Mouse (Mus musculus) MEL (cell line): Measurements from ENCODE around the gene Def8. TPM values are rescaled to one million over a fixed set of nuclear protein-coding genes. Genes with fewer than 3 reads are reported as not detected.

Experiments
- DNase-seq: peaks from one replicate; pipeline ENCODE4 v3.0.0; 2011; ENCODE audit warnings: low read depth, low spot score
- H3K27ac ChIP-seq: 2 replicates; pipeline ENCODE4 v1.5.1; 2012; ENCODE audit warnings: low read depth, mild to moderate bottlenecking, control low read depth, low read length, moderate library complexity; ENCODE audit not compliant: control insufficient read depth
- H3K27me3 ChIP-seq, 2 experiments: fragments of 150-350 bp in 1 of 2; sonication (generic) in 1 of 2; 2 replicates each; pipeline ENCODE4 v1.6.1; 2012; ENCODE audit warnings: low read length in 2 of 2, mild to moderate bottlenecking in 2 of 2, improper control_type of control experiment in 1 of 2, moderate library complexity in 1 of 2; ENCODE audit not compliant: insufficient read depth in 2 of 2, control insufficient read depth in 1 of 2
- H3K36me3 ChIP-seq, 2 experiments: 2 replicates each; pipeline ENCODE4 v1.6.1; 2012 to 2014; ENCODE audit warnings: low read length in 2 of 2, improper control_type of control experiment in 1 of 2, inconsistent platforms in 1 of 2, mild to moderate bottlenecking in 1 of 2; ENCODE audit not compliant: insufficient read depth in 2 of 2, control insufficient read depth in 1 of 2
- H3K4me1 ChIP-seq, 2 experiments: fragments of 150-350 bp in 1 of 2; sonication (generic) in 1 of 2; 2 replicates each; pipeline ENCODE4 v1.6.1; 2012; ENCODE audit warnings: low read length in 2 of 2, improper control_type of control experiment in 1 of 2, mild to moderate bottlenecking in 1 of 2; ENCODE audit not compliant: insufficient read depth in 2 of 2, control insufficient read depth in 1 of 2
- H3K4me3 ChIP-seq, 2 experiments: fragments of 150-350 bp in 1 of 2; sonication (generic) in 1 of 2; 2 replicates each; pipeline ENCODE4 v1.5.1; 2012; ENCODE audit warnings: low read depth in 2 of 2, low read length in 2 of 2, mild to moderate bottlenecking in 2 of 2, moderate library complexity in 2 of 2, control low read depth in 1 of 2, improper control_type of control experiment in 1 of 2; ENCODE audit not compliant: control insufficient read depth in 1 of 2, insufficient read depth in 1 of 2
- H3K79me2 ChIP-seq: 2 replicates; pipeline ENCODE4 v1.6.1; 2012; ENCODE audit warnings: mild to moderate bottlenecking, low read length, moderate library complexity; ENCODE audit not compliant: control insufficient read depth, poor library complexity, insufficient read depth
- H3K9ac ChIP-seq: 2 replicates; pipeline ENCODE4 v1.6.1; 2012; ENCODE audit warnings: low read depth, mild to moderate bottlenecking, control low read depth, low read length, moderate library complexity; ENCODE audit not compliant: control insufficient read depth, poor library complexity, severe bottlenecking
- H3K9me3 ChIP-seq: fragments of 150-350 bp; sonication (generic); replicated peaks from 2 replicates; pipeline ENCODE4 v1.6.1; 2012; ENCODE audit warnings: mild to moderate bottlenecking, low read length, improper control_type of control experiment, moderate library complexity; ENCODE audit not compliant: insufficient read depth
- BHLHE40 ChIP-seq: IDR thresholded peaks from 2 replicates; pipeline ENCODE4 v1.6.1; 2012; ENCODE audit warnings: low read depth, mild to moderate bottlenecking, inconsistent platforms, low read length, improper control_type of control experiment, borderline replicate concordance
- CHD2 ChIP-seq: IDR thresholded peaks from 2 replicates; pipeline ENCODE4 v1.6.1; 2011; ENCODE audit warnings: low read length, improper control_type of control experiment
- CTCF ChIP-seq, 3 experiments: IDR thresholded peaks in 2 of 3; conservative IDR thresholded peaks in 1 of 3; 2 replicates each; pipeline ENCODE4 v1.5.1; 2011 to 2012; ENCODE audit warnings: low read length in 3 of 3, low read depth in 2 of 3, mild to moderate bottlenecking in 2 of 3, improper control_type of control experiment in 1 of 3, inconsistent platforms in 1 of 3, mixed read lengths in 1 of 3, moderate library complexity in 1 of 3; ENCODE audit not compliant: control insufficient read depth in 1 of 3, insufficient read depth in 1 of 3, poor library complexity in 1 of 3, severe bottlenecking in 1 of 3
- ETS1 ChIP-seq: IDR thresholded peaks from 2 replicates; pipeline ENCODE4 v1.6.1; 2012; ENCODE audit warnings: low read depth, mild to moderate bottlenecking, inconsistent platforms, low read length, improper control_type of control experiment, moderate library complexity
- JUND ChIP-seq: IDR thresholded peaks from 2 replicates; pipeline ENCODE4 v1.6.1; 2011; ENCODE audit warnings: low read depth, mild to moderate bottlenecking, improper control_type of control experiment, low read length
- KAT2A ChIP-seq: conservative IDR thresholded peaks from 2 replicates; pipeline ENCODE4 v1.6.1; 2012; ENCODE audit warnings: low read depth, low read length, improper control_type of control experiment, inconsistent platforms
- MAZ ChIP-seq: IDR thresholded peaks from 2 replicates; pipeline ENCODE4 v1.6.1; 2012; ENCODE audit warnings: low read depth, mild to moderate bottlenecking, inconsistent platforms, low read length, improper control_type of control experiment
- MXI1 ChIP-seq: IDR thresholded peaks from 2 replicates; pipeline ENCODE4 v1.6.1; 2011; ENCODE audit warnings: mild to moderate bottlenecking, low read depth, low read length, improper control_type of control experiment
- MYC ChIP-seq: IDR thresholded peaks from 2 replicates; pipeline ENCODE4 v1.6.1; 2011; ENCODE audit warnings: low read depth, mild to moderate bottlenecking, low read length, improper control_type of control experiment, moderate library complexity
- NRF1 ChIP-seq: IDR thresholded peaks from 2 replicates; pipeline ENCODE4 v1.6.1; 2014; ENCODE audit warnings: low read depth, mild to moderate bottlenecking, inconsistent platforms, low read length, improper control_type of control experiment, moderate library complexity; ENCODE audit not compliant: poor library complexity, insufficient read depth, severe bottlenecking
- POLR2A ChIP-seq, 2 experiments: IDR thresholded peaks; 2 replicates each; pipeline ENCODE4 v1.6.1; 2011 to 2012; ENCODE audit warnings: low read length in 2 of 2, mild to moderate bottlenecking in 2 of 2, control low read depth in 1 of 2, improper control_type of control experiment in 1 of 2, low read depth in 1 of 2, moderate library complexity in 1 of 2; ENCODE audit not compliant: control insufficient read depth in 1 of 2, insufficient read depth in 1 of 2, poor library complexity in 1 of 2
- RAD21 ChIP-seq: IDR thresholded peaks from 2 replicates; pipeline ENCODE4 v1.6.1; 2011; ENCODE audit warnings: mild to moderate bottlenecking, low read depth, low read length, improper control_type of control experiment
- RCOR1 ChIP-seq: IDR thresholded peaks from 2 replicates; pipeline ENCODE4 v1.6.1; 2012; ENCODE audit warnings: low read depth, mild to moderate bottlenecking, inconsistent platforms, low read length, improper control_type of control experiment
- SMC3 ChIP-seq: IDR thresholded peaks from 2 replicates; pipeline ENCODE4 v1.6.1; 2011; ENCODE audit warnings: low read depth, low read length, improper control_type of control experiment
- ZKSCAN1 ChIP-seq: IDR thresholded peaks from 2 replicates; pipeline ENCODE4 v1.6.1; 2012; ENCODE audit warnings: low read depth, mild to moderate bottlenecking, inconsistent platforms, low read length, improper control_type of control experiment, moderate library complexity
- ZMIZ1 ChIP-seq: IDR thresholded peaks from 2 replicates; pipeline ENCODE4 v1.6.1; 2012; ENCODE audit warnings: low read depth, mild to moderate bottlenecking, inconsistent platforms, low read length, improper control_type of control experiment, moderate library complexity
- polyA plus RNA-seq, 2 experiments: library from polyadenylated mRNA; stranded (reverse) in 1 of 2; unstranded in 1 of 2; fragments of >175 nt in 1 of 2; fragments of >200 nt in 1 of 2; gene quantifications; 2 replicates each; pipeline versions ENCODE4 v1.2.1 to v1.2.4; 2012; ENCODE audit warnings: low replicate concordance in 2 of 2, low read depth in 1 of 2; ENCODE audit not compliant: insufficient read length in 2 of 2, insufficient read depth in 1 of 2, missing spikeins in 1 of 2
- total RNA-seq: library from RNA; depleted of rRNA; stranded (reverse); fragments of 300-350 nt; gene quantifications from 2 replicates; pipeline ENCODE4 v1.2.3, GENCODE M21; 2012

The Def8 gene
- total and polyA plus RNA-seq, 3 experiments, result 26.0 to 34.0 TPM; not detected in 1

DNA sequence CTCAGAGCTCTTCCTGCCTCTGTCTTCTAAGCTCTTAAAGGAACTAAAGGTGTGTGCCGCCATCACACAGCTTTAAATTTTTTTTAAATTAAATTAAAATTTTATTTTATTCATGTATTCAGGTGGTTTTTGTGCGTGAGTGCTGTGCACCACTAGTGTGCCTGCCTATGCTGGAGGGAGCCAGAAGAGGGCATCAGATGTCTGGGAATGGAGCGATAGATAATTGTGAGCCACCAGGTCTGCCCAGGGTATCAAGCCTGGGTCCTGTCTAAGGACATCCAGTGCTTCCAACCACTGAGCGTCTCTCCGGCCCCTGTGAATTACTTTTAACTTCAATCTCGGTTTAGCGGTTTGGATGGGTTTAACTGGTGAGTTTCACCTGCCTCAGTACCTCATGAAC lies 59.3 kb downstream of the Def8 start:
- Histone ChIP-seq H3K9me3 (no peaks in the 10 kb centered on the region), H3K27me3 (no peaks in the 10 kb centered on the region), H3K27ac (no peak overlapping the region), H3K4me1 (peaks cover 0 to 8% of the 10 kb centered on the region in 2 experiments; a peak in 3 of 4 replicates), H3K79me2 (peaks cover 24% of the 10 kb centered on the region), H3K9ac (no peak overlapping the region), H3K36me3 (peaks cover 3 to 20% of the 10 kb centered on the region in 2 experiments; a peak in 3 of 4 replicates), H3K4me3 (no peak overlapping the region)
- no peak for DNase-seq
- TF ChIP-seq MXI1, result no peak
- peak; percentile 26 to 48 (median 27); a peak in 5 of 6 replicates for TF ChIP-seq CTCF (IDR thresholded peaks at IDR 0.05 in 2 of 3, conservative IDR thresholded peaks at IDR 0.05 in 1 of 3; ENCODE audit: control insufficient read depth in 1 of 3, insufficient read depth in 1 of 3, low read depth in 2 of 3, low read length in 3 of 3, poor library complexity in 1 of 3, severe bottlenecking in 1 of 3)
- no peak for TF ChIP-seq KAT2A
- peak; percentile 32 for TF ChIP-seq RAD21
- TF ChIP-seq BHLHE40, result no peak
- TF ChIP-seq SMC3, result peak; percentile 12; the same call in 1 of the 2 replicates

DNA sequence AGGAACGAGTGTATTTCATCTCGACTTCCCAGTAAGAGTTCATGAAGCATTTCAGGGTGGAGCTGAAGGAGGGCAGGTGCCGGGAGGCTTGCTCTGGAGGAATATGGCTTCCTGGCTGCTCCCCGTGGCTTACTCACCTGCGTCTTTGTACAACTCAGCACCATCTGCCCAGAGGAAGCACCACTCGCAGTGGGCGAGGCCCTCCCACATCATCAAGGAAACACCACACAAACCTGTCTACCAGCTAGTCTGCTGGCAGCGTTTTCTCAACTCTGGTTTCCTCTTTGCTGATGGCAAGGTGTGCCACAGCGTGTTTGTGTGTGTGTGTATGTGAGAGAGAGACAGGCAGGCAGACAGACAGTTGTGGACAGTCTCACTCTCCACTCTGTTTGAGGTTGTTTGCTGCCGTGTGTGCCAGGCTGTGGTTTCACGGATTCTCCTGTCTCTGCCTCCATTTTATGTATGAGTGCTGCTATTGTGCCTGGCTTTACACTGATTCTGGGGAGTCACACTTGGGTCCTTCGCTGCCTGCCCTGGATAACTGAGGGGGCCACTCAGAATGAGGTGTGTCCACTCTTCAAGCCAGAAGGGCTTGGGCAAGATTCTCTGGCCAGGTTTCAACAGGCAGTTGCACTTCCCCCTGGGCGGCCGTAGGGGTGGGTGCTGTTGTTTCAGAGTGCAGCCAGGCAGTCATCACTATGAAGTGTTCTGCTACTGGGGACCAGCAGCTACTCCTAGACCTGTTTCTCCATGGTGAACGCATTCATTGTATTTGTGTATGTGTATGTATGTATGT lies 68.2 kb downstream of the Def8 start:
- H3K36me3 ChIP-seq, result peaks cover 0 to 31% of the 10 kb centered on the region in 2 experiments; a peak in 2 of 4 replicates
- DNase-seq, result peak; percentile 1
- H3K27me3 ChIP-seq, result no peaks in the 10 kb centered on the region
- H3K4me3 ChIP-seq, result no peak overlapping the region
- no peaks in the 10 kb centered on the region for H3K9me3 ChIP-seq
- no peak overlapping the region for H3K9ac ChIP-seq
- no peaks in the 10 kb centered on the region for H3K79me2 ChIP-seq
- no peaks in the 10 kb centered on the region for H3K4me1 ChIP-seq
- no peak for TF ChIP-seq ETS1
- no peak for TF ChIP-seq CHD2
- TF ChIP-seq RCOR1, result no peak
- TF ChIP-seq KAT2A, result no peak
- TF ChIP-seq ZMIZ1, result no peak
- TF ChIP-seq NRF1, result no peak
- TF ChIP-seq MAZ, result no peak
- no peak for TF ChIP-seq MYC
- no peak for TF ChIP-seq POLR2A (IDR thresholded peaks at IDR 0.05; ENCODE audit: control insufficient read depth in 1 of 2, insufficient read depth in 1 of 2, low read depth in 1 of 2, low read length in 2 of 2, poor library complexity in 1 of 2)
- no peak for TF ChIP-seq JUND
- TF ChIP-seq ZKSCAN1, result no peak
- TF ChIP-seq, all 39 proteins: peak for 0
- H3K27ac ChIP-seq, result no peak overlapping the region
